Mouse (Mus musculus): Measurements from ENCODE around the gene H2al1h. TPM values are rescaled to one million over a fixed set of nuclear protein-coding genes. Genes with fewer than 3 reads are reported as not detected.

H2al1h gene
- total RNA-seq, 1 experiment from 2014 or later: not detected

Other genes starting within 250 kb of the H2al1h start
- gene H2al1a, start 22.2 kb upstream of the H2al1h start, total RNA-seq (2017): not detected in 2 replicates
- gene H2al1b, start 19.1 kb upstream of the H2al1h start, total RNA-seq (2017): not detected in 2 replicates
- gene H2al1c, start 15.8 kb upstream of the H2al1h start, total RNA-seq (2017): not detected in 2 replicates
- gene H2al1d, start 12.7 kb upstream of the H2al1h start, total RNA-seq (2017): not detected in 2 replicates
- not detected in 2 replicates for gene H2al1e, start 9.6 kb upstream of the H2al1h start, total RNA-seq (2017)
- not detected in 2 replicates for gene H2al1f, start 6.3 kb upstream of the H2al1h start, total RNA-seq (2017)
- not detected in 2 replicates for gene H2al1g, start 3.2 kb upstream of the H2al1h start, total RNA-seq (2017)
- not detected in 2 replicates for gene H2al1i, start 3.2 kb downstream of the H2al1h start, total RNA-seq (2017)
- not detected in 2 replicates for gene H2al1j, start 6.3 kb downstream of the H2al1h start, total RNA-seq (2017)

All from common myeloid progenitor, adult 5-6 weeks (primary cell).